Comparison of ENCODE assay signal across 18 mouse cellular contexts in the genomic region with DNA sequence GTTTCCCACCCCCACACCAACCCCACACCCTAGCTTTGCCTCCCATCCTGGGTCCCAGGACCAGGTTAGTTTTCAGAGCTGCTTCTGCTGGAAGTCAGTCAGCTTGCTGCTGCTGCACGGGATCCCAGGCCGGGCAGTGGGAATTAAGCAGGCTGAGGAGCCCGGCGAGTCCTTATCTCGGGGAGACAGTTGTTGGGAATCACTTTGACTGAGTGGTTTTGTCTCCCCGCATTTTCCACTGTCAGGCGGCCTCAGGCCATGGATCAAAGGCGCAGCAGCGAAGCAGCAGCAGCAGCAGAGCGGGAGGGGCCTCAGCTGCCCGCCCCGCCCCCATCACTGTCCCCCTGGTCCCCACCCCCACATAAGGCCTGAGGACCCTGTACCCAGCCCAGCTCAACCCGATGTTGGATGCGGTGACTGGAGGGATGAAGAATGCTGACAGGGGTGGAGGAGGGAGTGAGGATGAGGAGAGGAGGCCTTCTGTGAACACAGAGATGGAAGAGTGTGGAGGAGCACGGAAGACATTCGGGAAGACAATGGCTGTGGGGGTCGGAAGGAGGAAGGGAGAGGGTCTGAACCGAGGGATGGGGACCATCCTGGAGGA.
DNase-seq lines count a peak whose midpoint lies in the region; ATAC-seq and TF ChIP-seq lines count a peak whose summit lies in the region.
"Had no signal": no experiment of that assay in that cellular context is flagged by ENCODE, and none has a peak within 500 bp of the region (broad histone marks: within the 10 kb centered on the region; RNA-seq: fewer than 3 reads in every experiment).

No protein-coding gene starts in this region.

- intact Hi-C loops in heart, postnatal 25 days (cut with DNase I) = no loop called here

- no peak for DNase-seq in hindbrain, embryonic 14.5 days (ENCODE audit: low spot score)
- DNase-seq in thymus, postnatal 0 days (ENCODE audit: low spot score) = no peak
- no peak for DNase-seq in urinary bladder, adult 2 months (ENCODE audit: low spot score)
- DNase-seq in heart, postnatal 25 days (ENCODE audit: low spot score) = no peak
- DNase-seq: cerebellum, adult 11 months; heart, adult 11 months had no signal

- H3K27me3 ChIP-seq in E14TG2a.4 (ENCODE audit: insufficient read depth, low read length) = peaks cover 52% of the 10 kb centered on the region
- no peaks in the 10 kb centered on the region for H3K27me3 ChIP-seq in ES-Bruce4 (ENCODE audit: control insufficient read depth, insufficient read depth, low read length, poor library complexity, severe bottlenecking)
- H3K27me3 ChIP-seq in hindbrain, embryonic 14.5 days (ENCODE audit: control insufficient read depth, insufficient read depth, low read length) = peaks cover 9% of the 10 kb centered on the region
- H3K27me3 ChIP-seq in midbrain, embryonic 16.5 days (ENCODE audit: control insufficient read depth, insufficient read depth, low read depth, low read length) = peaks cover 4% of the 10 kb centered on the region

- no peak overlapping the region for H3K9ac ChIP-seq in ES-Bruce4 (ENCODE audit: low read depth, poor library complexity, severe bottlenecking)
- H3K9ac ChIP-seq in hindbrain, embryonic 14.5 days = 0 out of 2 replicates have a peak overlapping the region, but pooled peaks have one; percentile 25
- H3K9ac ChIP-seq in midbrain, embryonic 16.5 days (ENCODE audit: low read depth, low read length) = no peak overlapping the region
- H3K9ac ChIP-seq: forebrain, embryonic 13.5 days; heart, embryonic 15.5 days; limb, embryonic 13.5 days had no signal

- TF ChIP-seq CTCF in E14TG2a.4 (conservative IDR thresholded peaks at IDR 0.05; ENCODE audit: low read length) (no peak), ES-Bruce4 (IDR thresholded peaks at IDR 0.05; ENCODE audit: low read depth, low read length) (no peak)

- no peak for TF ChIP-seq POLR2A in ES-Bruce4 (IDR thresholded peaks at IDR 0.05; ENCODE audit: insufficient read depth, low read length)

- H3K36me3 ChIP-seq in E14TG2a.4 (ENCODE audit: insufficient read depth, low read length) (no peaks in the 10 kb centered on the region), ES-Bruce4 (ENCODE audit: control insufficient read depth, insufficient read depth, low read length, poor library complexity, severe bottlenecking) (no peaks in the 10 kb centered on the region)
- H3K36me3 ChIP-seq in hindbrain, embryonic 14.5 days (replicated peaks; ENCODE audit: control insufficient read depth, insufficient read depth) = no peaks in the 10 kb centered on the region
- H3K36me3 ChIP-seq in midbrain, embryonic 16.5 days (ENCODE audit: control insufficient read depth, insufficient read depth, low read length) = no peaks in the 10 kb centered on the region
- H3K36me3 ChIP-seq: heart, embryonic 15.5 days; limb, embryonic 13.5 days had no signal

- H3K4me1 ChIP-seq in E14TG2a.4 (replicated peaks; ENCODE audit: low read depth, low read length) (peaks cover 88% of the 10 kb centered on the region), ES-Bruce4 (ENCODE audit: control insufficient read depth, insufficient read depth, low read length) (peaks cover 22% of the 10 kb centered on the region)
- peaks cover 5% of the 10 kb centered on the region for H3K4me1 ChIP-seq in hindbrain, embryonic 14.5 days (replicated peaks; ENCODE audit: control insufficient read depth, insufficient read depth, low read length)
- peaks cover 16% of the 10 kb centered on the region; the same call in 1 of the 2 replicates for H3K4me1 ChIP-seq in midbrain, embryonic 16.5 days (ENCODE audit: control insufficient read depth, insufficient read depth, low read length)

- H3K9me3 ChIP-seq in E14TG2a.4 (ENCODE audit: low read length) = no peaks in the 10 kb centered on the region; the same call in 1 of the 2 replicates
- no peaks in the 10 kb centered on the region for H3K9me3 ChIP-seq in ES-Bruce4 (replicated peaks; ENCODE audit: control insufficient read depth, insufficient read depth, low read length, poor library complexity, severe bottlenecking)
- H3K9me3 ChIP-seq in hindbrain, embryonic 14.5 days (ENCODE audit: control insufficient read depth, low read length) = no peaks in the 10 kb centered on the region
- no peaks in the 10 kb centered on the region for H3K9me3 ChIP-seq in midbrain, embryonic 16.5 days (replicated peaks; ENCODE audit: control insufficient read depth, low read length, poor library complexity, severe bottlenecking)
- H3K9me3 ChIP-seq: forebrain, embryonic 13.5 days; heart, embryonic 15.5 days; limb, embryonic 13.5 days had no signal

- ATAC-seq in hindbrain, embryonic 14.5 days (ENCODE audit: low FRiP score) = 0 out of 2 replicates have a peak, but pooled peaks have one; percentile 34
- ATAC-seq in midbrain, embryonic 16.5 days = peak; percentile 54
- ATAC-seq: CD4-positive, CD25-positive, alpha-beta regulatory T cell, adult 4 months; forebrain, embryonic 13.5 days had no signal

- no peak overlapping the region for H3K4me2 ChIP-seq in hindbrain, embryonic 14.5 days (replicated peaks)
- peak overlapping the region; percentile 5; the same call in 1 of the 2 replicates for H3K4me2 ChIP-seq in midbrain, embryonic 16.5 days (ENCODE audit: low read length)
- H3K4me2 ChIP-seq: forebrain, embryonic 13.5 days; heart, embryonic 15.5 days; limb, embryonic 13.5 days had no signal

- H3K4me3 ChIP-seq in E14TG2a.4 (replicated peaks; ENCODE audit: low read length) (peak overlapping the region; percentile 46), ES-Bruce4 (ENCODE audit: low read depth, low read length) (peak overlapping the region; percentile 21; the same call in 1 of the 2 replicates)
- no peak overlapping the region for H3K4me3 ChIP-seq in hindbrain, embryonic 14.5 days (replicated peaks; ENCODE audit: low read length)
- no peak overlapping the region for H3K4me3 ChIP-seq in midbrain, embryonic 16.5 days (ENCODE audit: low read depth, low read length)
- H3K4me3 ChIP-seq: forebrain, embryonic 13.5 days; heart, embryonic 15.5 days; layer of hippocampus, adult 2 months; left cerebral cortex, adult 2 months; limb, embryonic 13.5 days; myocyte had no signal

- H3K27ac ChIP-seq in ES-Bruce4 (ENCODE audit: insufficient read depth, low read length) = peak overlapping the region; percentile 13
- H3K27ac ChIP-seq in hindbrain, embryonic 14.5 days = no peak overlapping the region
- peak overlapping the region; percentile 62 for H3K27ac ChIP-seq in midbrain, embryonic 16.5 days (ENCODE audit: low read length)
- H3K27ac ChIP-seq: forebrain, embryonic 13.5 days; heart, embryonic 15.5 days; kidney, postnatal 0 days; layer of hippocampus, adult 2 months; left cerebral cortex, adult 2 months; limb, embryonic 13.5 days; macrophage had no signal

- TF ChIP-seq EP300 in ES-Bruce4 (IDR thresholded peaks at IDR 0.05; ENCODE audit: insufficient read depth, low read depth, low read length) = no peak

- WGBS in hindbrain, embryonic 14.5 days = 5% methylated on average over 18 of the region's 18 CpGs
- 4% methylated on average over 18 of the region's 18 CpGs for WGBS in midbrain, embryonic 16.5 days

Comparison
In these comparisons a context has a peak if more than half of its experiments do, and no peak if none do; other contexts are left out.
1. H3K4me3 ChIP-seq: peak in E14TG2a.4 (single experiment) and ES-Bruce4 (single experiment); none in hindbrain, embryonic 14.5 days (single experiment) and midbrain, embryonic 16.5 days (single experiment).